Mouse (Mus musculus) G1E (cell line): ENCODE results near the gene Fgfr2. TPM values are rescaled to one million over a fixed set of nuclear protein-coding genes. Genes with fewer than 3 reads are reported as not detected.

ENCODE experiments used
- ATAC-seq: 2 replicates; pipeline ENCODE4 v1.8.0; 2016; ENCODE audit warnings: mild to moderate bottlenecking; ENCODE audit not compliant: insufficient number of reproducible peaks, poor library complexity, low FRiP score, severe bottlenecking; ENCODE audit errors: extremely low read depth
- DNase-seq: peaks from one replicate; pipeline ENCODE4 v3.0.0; 2012; ENCODE audit warnings: low spot score
- H3K27me3 ChIP-seq: 2 replicates; pipeline ENCODE4 v1.6.1; 2012; ENCODE audit warnings: mild to moderate bottlenecking, low read length, inconsistent platforms; ENCODE audit not compliant: insufficient read depth
- H3K36me3 ChIP-seq: replicated peaks from 2 replicates; pipeline ENCODE3; 2012; ENCODE audit warnings: mild to moderate bottlenecking, inconsistent platforms
- H3K4me1 ChIP-seq: 2 replicates; pipeline ENCODE4 v1.6.1; 2012; ENCODE audit warnings: low read depth, low read length, inconsistent platforms, mixed read lengths; ENCODE audit not compliant: insufficient read depth
- H3K4me3 ChIP-seq: 2 replicates; pipeline ENCODE4 v1.5.1; 2012; ENCODE audit warnings: low read depth, mild to moderate bottlenecking, inconsistent platforms, low read length, moderate library complexity, mixed read lengths
- H3K9me3 ChIP-seq: replicated peaks from 2 replicates; pipeline ENCODE4 v1.6.1; 2012; ENCODE audit warnings: inconsistent platforms
- CTCF ChIP-seq: IDR thresholded peaks from 2 replicates; pipeline ENCODE4 v1.5.1; 2012; ENCODE audit warnings: low read depth, low read length, inconsistent platforms, mixed read lengths
- GATA1 ChIP-seq: IDR thresholded peaks from 2 replicates; pipeline ENCODE4 v1.6.1; 2012; ENCODE audit warnings: borderline replicate concordance, low read length, inconsistent platforms, mixed read lengths
- GATA2 ChIP-seq: IDR thresholded peaks from 2 replicates; pipeline ENCODE4 v1.6.1; 2012; ENCODE audit warnings: low read depth, low read length, inconsistent platforms, borderline replicate concordance
- POLR2AphosphoS5 ChIP-seq: IDR thresholded peaks from 2 replicates; pipeline ENCODE4 v1.6.1; 2012; ENCODE audit warnings: low read depth, low read length, inconsistent platforms; ENCODE audit not compliant: insufficient replicate concordance
- TAL1 ChIP-seq: conservative IDR thresholded peaks from 2 replicates; pipeline ENCODE4 v1.6.1; 2012; ENCODE audit warnings: low read depth, low read length, inconsistent platforms, mixed read lengths
- polyA plus RNA-seq: library from polyadenylated mRNA; stranded (reverse); fragments of >175 nt; gene quantifications from 2 replicates; pipeline ENCODE4 v1.2.3, GENCODE M21; 2012
- total RNA-seq, 2 experiments: library from RNA; stranded (forward) in 1 of 2; stranded (reverse) in 1 of 2; fragments of 200-1000 nt in 1 of 2; fragments of >200 nt in 1 of 2; fragmentation: Nextera tagmentation in 1 of 2; gene quantifications; 2 replicates each; pipeline ENCODE4 v1.2.3; 2014 to 2017

The Fgfr2 gene
- total and polyA plus RNA-seq, 3 experiments, result 0.22 TPM; not detected in 2

DNA sequence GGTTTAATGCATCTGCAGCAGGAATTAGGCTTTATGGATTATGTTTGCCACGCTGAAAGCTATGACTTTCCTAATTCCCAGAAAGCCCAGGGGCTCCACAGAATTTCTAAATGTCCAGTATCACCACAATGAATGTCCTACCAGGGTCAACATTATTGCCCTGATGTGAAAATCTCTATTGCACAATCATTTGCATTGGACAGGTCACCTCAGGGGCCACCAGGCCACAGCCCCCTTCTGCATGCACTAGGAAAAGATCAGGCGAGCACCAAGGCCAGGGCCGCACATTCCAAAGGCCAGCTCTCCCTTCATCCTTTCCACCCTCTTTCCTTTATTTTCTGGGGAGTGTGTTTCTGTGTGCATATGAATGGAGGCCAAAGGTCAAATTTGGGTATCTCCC lies 2897.9 kb downstream of the Fgfr2 start:
- no peaks in the 10 kb centered on the region for H3K4me1 ChIP-seq
- ATAC-seq (no peak), DNase-seq (no peak)
- H3K36me3 ChIP-seq, result no peaks in the 10 kb centered on the region
- H3K27me3 ChIP-seq, result no peaks in the 10 kb centered on the region
- no peak overlapping the region for H3K4me3 ChIP-seq
- TF ChIP-seq CTCF, result no peak
- TF ChIP-seq GATA1, result no peak
- no peak for TF ChIP-seq GATA2
- TF ChIP-seq POLR2AphosphoS5, result no peak
- no peak for TF ChIP-seq TAL1
- H3K9me3 ChIP-seq, result peaks cover 61% of the 10 kb centered on the region

DNA sequence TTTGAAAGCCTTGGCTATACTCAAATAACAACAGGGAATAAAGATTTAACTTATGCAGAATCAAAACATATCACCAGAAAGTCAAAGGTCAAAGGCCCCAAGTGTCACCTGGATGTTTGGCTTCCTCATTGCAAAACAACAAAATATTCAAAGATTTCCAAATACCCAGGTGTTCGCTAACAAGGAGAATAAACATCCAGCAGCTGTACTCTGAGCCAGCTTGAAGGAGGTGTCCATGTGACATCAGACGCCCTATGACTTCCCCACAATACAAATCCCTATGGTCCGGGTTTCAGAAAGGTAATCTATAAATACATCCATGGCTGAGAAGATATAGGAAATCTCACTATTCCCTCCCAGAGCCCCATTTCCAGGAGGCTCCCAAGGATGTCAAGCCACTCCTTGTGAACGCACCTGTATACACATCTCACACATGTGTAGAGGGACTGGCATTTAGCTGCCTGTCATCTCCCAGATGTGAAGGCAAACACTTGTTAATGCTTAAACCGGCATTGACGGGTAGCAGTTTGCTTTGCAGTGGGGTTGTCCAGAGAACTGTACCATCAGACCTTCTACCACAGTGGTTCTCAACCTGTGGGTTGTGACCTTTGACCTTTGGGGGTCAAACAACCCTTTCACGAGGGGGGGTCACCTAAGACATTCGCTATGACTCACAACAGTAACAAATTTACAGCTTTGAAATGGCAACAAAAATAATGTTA lies 2900.4 kb downstream of the Fgfr2 start:
- ATAC-seq (no peak), DNase-seq (no peak)
- H3K4me1 ChIP-seq, result no peaks in the 10 kb centered on the region
- H3K27me3 ChIP-seq, result no peaks in the 10 kb centered on the region
- H3K36me3 ChIP-seq, result no peaks in the 10 kb centered on the region
- no peak overlapping the region for H3K4me3 ChIP-seq
- TF ChIP-seq GATA1 (no peak), POLR2AphosphoS5 (no peak), TAL1 (no peak), GATA2 (no peak), CTCF (no peak)
- peaks cover 68% of the 10 kb centered on the region for H3K9me3 ChIP-seq

DNA sequence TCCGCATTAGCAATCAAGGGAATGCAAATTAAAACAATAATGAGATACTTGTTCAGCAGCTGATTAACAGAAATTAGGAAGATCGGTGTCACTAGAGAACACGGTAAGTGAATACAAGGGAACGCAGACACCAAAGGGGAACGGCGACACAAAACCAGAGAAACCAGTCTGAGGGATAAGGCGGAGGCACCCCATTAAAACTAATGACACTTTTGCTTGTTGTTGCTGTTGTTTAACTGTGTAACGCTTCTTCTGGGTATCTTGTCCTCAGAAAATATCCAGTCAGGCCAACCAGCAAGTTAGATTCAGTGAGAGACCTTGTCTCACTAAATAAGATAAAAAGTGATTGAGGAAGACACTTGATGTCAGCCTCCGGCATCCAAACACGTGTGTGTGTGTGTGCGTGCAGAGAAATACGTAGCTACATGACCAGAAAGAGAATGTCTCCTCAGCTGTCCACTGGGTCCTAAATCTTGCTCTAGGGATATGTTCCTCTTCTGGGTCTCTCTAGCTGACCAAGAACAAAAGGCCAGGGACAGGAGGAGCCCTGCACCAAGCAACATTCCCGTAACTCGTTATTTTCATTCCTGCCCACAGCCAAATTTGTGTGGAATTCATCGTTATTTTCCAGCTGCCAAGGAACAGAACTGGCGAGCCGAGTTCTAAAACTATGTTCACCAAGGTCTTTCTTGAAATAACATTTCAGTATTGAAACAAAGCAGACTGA lies 2901.3 kb downstream of the Fgfr2 start:
- DNase-seq (no peak), ATAC-seq (no peak)
- no peak for TF ChIP-seq GATA1
- TF ChIP-seq GATA2, result no peak
- TF ChIP-seq POLR2AphosphoS5, result no peak
- no peak for TF ChIP-seq TAL1
- TF ChIP-seq CTCF, result no peak
- H3K9me3 ChIP-seq, result peaks cover 64% of the 10 kb centered on the region
- no peaks in the 10 kb centered on the region for H3K4me1 ChIP-seq
- no peaks in the 10 kb centered on the region for H3K36me3 ChIP-seq
- no peaks in the 10 kb centered on the region for H3K27me3 ChIP-seq
- H3K4me3 ChIP-seq, result no peak overlapping the region

DNA sequence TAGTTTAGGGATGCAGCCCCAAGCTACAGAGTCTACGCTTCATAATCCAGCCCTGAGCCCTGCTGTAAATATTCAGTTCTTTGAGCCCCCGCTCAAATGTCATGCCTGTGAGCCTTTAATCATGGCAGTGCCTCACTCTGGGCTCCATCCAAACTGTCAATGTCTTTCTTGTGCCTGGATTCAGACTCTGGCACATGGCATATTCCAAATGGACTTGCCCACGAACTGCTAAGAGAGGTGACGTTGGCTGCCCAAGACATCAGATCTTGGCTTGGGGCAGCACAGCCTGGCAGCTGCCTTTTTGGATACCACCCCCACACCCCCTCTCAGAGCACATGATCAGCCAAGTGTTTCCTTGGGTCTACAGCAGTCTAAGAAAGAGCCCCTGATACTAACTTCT lies 2902.5 kb downstream of the Fgfr2 start:
- Histone ChIP-seq H3K36me3 (no peaks in the 10 kb centered on the region), H3K27me3 (no peaks in the 10 kb centered on the region), H3K9me3 (peaks cover 56% of the 10 kb centered on the region), H3K4me1 (no peaks in the 10 kb centered on the region), H3K4me3 (no peak overlapping the region)
- TF ChIP-seq TAL1 (no peak), GATA2 (no peak), GATA1 (no peak), POLR2AphosphoS5 (no peak), CTCF (no peak)
- ATAC-seq (no peak), DNase-seq (no peak)

DNA sequence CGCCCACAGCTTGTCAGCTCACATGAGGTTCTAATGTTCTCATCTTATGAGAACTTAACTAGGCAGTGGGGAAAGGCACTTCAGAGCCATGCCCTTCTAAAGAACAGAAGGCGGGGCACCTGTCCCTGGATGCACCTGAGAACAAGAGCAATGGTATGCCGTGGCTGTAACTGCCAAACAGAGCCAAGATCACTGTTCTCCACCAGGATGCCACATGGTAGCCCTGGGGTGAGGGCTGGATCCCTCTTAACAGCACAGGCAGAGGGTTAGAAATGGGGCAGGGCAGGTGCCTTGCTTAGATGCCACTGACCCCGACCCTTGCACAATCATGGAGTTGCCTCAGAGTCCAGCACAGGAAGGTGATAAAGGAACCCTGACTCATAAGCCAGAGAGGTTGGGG lies 2903.3 kb downstream of the Fgfr2 start:
- TF ChIP-seq GATA1 (no peak), GATA2 (no peak), CTCF (no peak), TAL1 (no peak), POLR2AphosphoS5 (no peak)
- no peak for ATAC-seq
- Histone ChIP-seq H3K36me3 (no peaks in the 10 kb centered on the region), H3K4me3 (no peak overlapping the region), H3K27me3 (no peaks in the 10 kb centered on the region), H3K9me3 (peaks cover 58% of the 10 kb centered on the region), H3K4me1 (no peaks in the 10 kb centered on the region)
- no peak for DNase-seq

DNA sequence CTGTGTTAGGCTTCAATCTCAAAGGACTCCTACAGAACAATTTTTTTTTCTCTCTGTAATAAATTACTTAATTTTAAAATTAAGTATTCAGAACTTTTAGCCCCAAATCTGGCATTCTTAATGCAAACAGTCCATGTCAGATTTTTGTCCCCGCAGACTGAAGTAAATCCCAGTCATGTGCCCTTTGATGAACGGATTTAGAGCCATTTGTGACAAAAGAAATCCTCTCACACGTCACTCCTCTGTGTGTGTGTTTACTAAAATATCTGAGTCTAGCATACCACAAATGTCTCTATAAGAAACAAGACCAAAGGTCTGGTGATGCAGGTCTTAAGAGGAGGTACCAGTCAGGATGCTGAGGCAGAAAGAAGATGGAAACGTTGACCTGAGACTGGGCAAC lies 2906.9 kb downstream of the Fgfr2 start:
- H3K27me3 ChIP-seq, result no peaks in the 10 kb centered on the region
- no peak for ATAC-seq
- no peaks in the 10 kb centered on the region for H3K4me1 ChIP-seq
- no peak overlapping the region for H3K4me3 ChIP-seq
- H3K36me3 ChIP-seq, result no peaks in the 10 kb centered on the region
- H3K9me3 ChIP-seq, result peaks cover 73% of the 10 kb centered on the region
- no peak for DNase-seq
- TF ChIP-seq GATA2, result no peak
- no peak for TF ChIP-seq CTCF
- TF ChIP-seq TAL1, result no peak
- TF ChIP-seq POLR2AphosphoS5, result no peak
- no peak for TF ChIP-seq GATA1
